Mouse (Mus musculus): ENCODE results near the gene Psmd4.
"Not testable (repeated sequence)": the region's sequence is repeated elsewhere in the genome, so short reads cannot be mapped to it uniquely, and the experiment has no call there.

The Psmd4 gene

DNA sequence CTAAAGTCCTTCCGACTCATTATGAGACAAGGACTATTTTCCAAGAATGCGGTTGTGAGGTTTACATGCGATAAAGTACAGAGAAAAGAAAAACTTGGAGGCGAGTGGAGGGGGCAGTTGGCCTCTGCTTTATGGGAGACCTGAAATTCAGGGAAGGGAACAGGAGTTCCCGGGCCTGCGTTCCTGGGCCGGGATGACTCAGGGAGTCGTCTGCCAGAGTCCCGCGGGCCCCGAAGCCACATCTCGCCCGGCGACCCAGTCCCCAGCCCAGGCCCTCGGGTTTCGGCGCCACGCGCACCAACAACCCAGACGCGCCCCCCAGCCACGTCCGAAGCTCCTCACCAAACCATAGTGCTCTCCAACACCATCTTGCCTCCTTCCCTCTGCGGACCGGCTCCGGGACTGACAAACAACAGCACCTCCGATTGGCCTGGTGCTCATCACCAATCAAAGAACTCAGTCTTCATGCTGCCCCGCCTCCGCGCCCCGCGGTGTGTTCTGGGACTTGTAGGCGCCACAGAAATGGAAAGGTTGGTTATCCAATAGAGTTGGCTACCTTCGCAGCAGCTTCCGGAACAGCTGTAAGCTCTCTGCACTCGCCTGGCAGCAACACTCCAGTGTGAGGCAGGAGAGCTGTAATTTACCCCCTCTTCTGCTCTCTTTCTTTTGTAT is at the start of gene Psmd4:
Psmd4 (minus strand) TSS at position 449 of the 672 bp plus-strand sequence.
- peak; percentile 95 to 99 for DNase-seq (ENCODE audit: low spot score in 2 of 2)

GRCm38 (mm10) chr3:95088071-95088470 is 45.7 kb upstream of the Psmd4 start:
- no peak for DNase-seq (ENCODE audit: low spot score in 2 of 2)

DNA sequence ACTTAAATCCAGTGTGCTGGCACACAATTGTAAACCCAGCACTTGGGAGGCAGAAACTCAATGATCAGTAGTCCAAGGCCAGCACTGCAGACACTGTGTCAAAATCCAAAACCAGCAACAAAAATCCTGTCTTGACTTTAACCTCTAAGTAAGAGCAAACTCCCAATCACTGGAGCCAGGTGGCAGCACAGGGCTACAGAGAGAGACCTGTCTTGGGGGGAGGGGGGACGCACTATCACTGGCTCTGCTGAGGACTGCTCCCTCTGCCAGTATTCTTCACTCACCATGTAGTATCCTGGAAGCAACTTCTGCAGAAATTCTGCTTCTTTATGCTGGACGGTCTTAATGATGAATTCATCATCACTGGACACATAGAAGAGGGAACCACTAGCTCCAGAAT is 29.2 kb upstream of the Psmd4 start:
- no peak for DNase-seq (ENCODE audit: low spot score in 2 of 2)

DNA sequence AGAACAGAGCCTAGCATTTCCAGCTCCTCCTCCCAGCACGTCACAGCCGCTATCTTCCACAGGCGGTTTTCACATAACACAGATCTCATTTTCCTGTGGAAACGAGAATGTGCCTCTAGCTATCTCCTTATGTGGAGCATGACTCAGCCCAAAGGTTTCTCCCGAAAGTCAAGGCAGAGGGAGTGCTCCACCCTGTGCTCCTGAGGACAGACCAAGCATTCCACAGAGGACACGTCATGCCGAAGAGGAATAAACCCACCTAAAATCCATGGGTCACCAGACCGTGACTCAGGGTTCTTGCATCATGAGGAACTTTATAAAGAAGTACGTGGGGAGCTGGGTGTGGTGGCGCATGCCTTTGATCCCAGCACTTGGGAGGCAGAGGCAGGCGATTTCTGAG is 24.2 kb upstream of the Psmd4 start:
- peak; percentile 17 to 42 for DNase-seq (ENCODE audit: low spot score in 2 of 2)

- DNase-seq (ENCODE audit: low spot score in 2 of 2), result no peak
These were observed 23.7 kb upstream of the Psmd4 start for GRCm38 (mm10) chr3:95066095-95066494.

DNA sequence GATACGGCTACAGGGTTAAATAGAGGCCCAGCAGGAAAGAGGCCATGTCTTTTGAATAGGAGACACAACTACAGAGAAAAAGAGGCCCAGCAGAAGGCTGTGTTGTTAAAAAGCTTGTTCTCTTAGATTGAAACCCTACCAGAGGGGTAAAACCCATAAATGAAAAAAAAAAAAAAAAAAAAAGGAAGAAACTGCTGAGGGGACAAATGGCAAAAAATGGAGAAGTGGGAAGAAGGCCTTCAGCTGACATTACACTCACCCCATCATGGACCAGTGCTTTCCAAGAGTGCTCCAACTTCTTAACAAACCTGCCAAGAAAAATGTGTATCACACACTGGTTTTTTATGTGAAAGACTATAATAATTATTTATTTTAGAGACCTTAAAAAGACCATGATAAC is 23.1 kb upstream of the Psmd4 start:
- DNase-seq (ENCODE audit: low spot score in 2 of 2), result no peak

GRCm38 (mm10) chr3:95063741-95064140 is 21.3 kb upstream of the Psmd4 start:
- no peak for DNase-seq (ENCODE audit: low spot score in 2 of 2)

DNA sequence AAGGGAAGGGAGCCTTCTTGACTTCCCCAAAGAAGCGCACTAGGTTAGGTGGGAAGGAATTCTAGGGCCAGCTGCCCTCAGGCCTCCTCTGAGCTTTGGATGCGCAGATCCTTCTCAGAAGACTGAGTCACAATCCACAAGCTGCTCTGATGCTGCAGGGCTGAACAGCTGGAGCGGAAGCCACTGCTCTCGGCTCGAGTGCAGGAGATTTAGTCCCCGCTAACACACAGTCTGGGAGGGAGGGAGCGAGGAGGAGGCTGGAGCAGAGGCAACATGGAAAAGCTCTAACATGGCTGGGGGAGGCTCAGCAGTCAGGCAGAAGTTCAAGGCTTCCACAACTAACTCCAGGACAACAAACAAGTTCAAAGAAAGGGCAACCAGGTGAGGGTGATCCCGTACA is 15.7 kb upstream of the Psmd4 start:
- DNase-seq (ENCODE audit: low spot score in 2 of 2), result peak; percentile 39 to 52

DNA sequence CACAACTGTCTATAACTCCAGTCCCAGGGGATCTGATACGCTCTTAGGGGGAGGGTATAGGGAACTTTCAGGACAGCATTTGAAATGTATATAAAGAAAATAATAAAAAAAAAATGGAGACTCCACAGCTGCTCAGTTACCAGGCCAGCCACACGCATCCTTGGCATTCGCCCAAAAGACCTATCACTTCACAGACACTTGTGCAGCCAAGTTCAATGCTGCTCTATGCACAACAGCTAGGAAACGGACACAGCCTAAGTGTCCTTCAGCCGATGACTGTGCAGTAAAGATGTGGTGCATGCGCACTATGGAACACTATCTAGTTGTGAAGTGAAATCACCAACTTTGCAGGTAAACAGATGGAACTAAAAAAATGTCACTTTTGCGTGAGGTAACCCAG is 13.9 kb upstream of the Psmd4 start:
- DNase-seq (ENCODE audit: low spot score in 2 of 2), result no peak

- peak in 1 of 2 experiments; percentile 10 for DNase-seq (ENCODE audit: low spot score in 2 of 2)
These were observed 12.3 kb upstream of the Psmd4 start for GRCm38 (mm10) chr3:95054481-95055260.

GRCm38 (mm10) chr3:95053701-95054100 is 11.3 kb upstream of the Psmd4 start:
- DNase-seq (ENCODE audit: low spot score in 2 of 2), result no peak

- peak in 1 of 2 experiments; percentile 51 for DNase-seq (ENCODE audit: low spot score in 2 of 2)
These were observed 10.5 kb upstream of the Psmd4 start for GRCm38 (mm10) chr3:95052959-95053358.

- DNase-seq (ENCODE audit: low spot score in 2 of 2), result no peak
These were observed 5.5 kb upstream of the Psmd4 start for GRCm38 (mm10) chr3:95047914-95048313.

DNA sequence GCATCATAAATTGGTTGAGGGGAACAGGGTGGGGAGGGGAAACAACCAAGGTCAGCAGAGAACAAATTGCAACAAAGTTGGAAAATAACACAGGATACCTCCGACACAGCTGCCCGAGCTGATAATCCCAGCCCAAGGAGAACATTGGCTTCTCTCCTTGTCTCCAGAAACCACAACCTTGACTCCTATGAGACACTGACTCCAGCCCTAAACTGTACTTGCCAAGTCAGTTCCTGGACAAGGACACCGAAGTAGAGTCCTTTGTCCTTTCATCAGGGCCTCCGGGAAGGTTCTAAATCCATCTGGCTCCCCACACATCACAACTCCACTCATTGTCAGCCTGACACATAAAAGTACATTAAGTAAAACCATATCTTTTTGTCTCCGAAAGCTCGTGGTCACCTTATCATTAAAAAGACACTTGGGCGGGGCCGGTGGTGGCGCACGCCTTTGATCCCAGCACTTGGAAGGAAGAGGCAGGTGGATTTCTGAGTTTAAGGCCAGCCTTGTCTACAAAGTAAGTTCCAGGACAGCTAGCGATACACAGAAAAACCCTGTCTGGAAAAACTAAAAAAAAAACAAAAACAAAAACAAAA is 4.1 kb upstream of the Psmd4 start:
- DNase-seq (ENCODE audit: low spot score in 2 of 2), result no peak

- DNase-seq (ENCODE audit: low spot score in 2 of 2), result no peak
These were observed 837 bp upstream of the Psmd4 start for GRCm38 (mm10) chr3:95043251-95043650.

- DNase-seq (ENCODE audit: low spot score in 2 of 2), result no peak
These were observed 420 bp upstream of the Psmd4 start for GRCm38 (mm10) chr3:95042838-95043229.

GRCm38 (mm10) chr3:95041625-95042024 is 789 bp downstream of the Psmd4 start:
- no peak for DNase-seq (ENCODE audit: low spot score in 2 of 2)

DNA sequence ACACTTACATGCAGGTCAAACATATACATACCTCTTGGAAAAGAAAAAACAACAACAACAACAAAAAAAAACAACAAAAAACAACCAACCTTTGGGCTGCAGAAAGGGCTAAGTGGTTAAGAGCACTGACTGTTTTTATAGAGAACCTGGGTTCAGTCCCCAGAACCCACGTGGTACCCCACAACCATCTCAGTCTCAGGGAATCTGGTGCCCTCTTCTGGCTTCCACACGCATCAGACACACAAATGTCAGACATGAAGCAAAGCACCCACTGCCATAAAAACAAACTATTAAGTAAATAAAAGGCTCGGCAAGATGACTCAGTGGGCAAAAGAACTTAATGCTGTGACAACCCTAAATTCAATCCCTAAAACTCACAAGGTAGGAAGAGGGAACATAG is 12.5 kb downstream of the Psmd4 start:
- no peak for DNase-seq (ENCODE audit: low spot score in 2 of 2)

DNA sequence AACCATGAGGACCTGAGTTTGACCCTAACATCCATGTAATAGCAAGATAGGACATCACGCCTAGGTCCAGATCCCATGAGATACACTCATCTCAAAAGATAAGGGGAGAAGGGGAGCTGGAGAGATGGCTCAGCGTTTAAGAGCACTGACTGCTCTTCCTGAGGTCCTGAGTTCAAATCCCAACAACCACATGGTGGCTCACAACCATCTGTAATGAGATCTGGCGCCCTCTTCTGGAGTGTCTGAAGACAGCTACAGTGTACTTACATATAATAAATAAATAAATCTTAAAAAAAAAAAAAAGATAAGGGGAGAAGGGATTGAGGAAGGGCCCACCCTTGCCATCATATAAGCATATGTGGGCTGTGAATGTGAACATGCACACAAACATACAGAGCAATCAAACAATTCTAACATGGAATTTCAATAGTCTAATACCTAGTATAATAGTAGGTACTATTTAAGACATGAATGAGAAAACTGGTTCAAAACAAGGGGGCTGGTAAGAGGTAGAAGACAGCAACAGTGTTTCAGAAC is 13.1 kb downstream of the Psmd4 start:
- DNase-seq (ENCODE audit: low spot score in 2 of 2), result not testable (repeated sequence)

- no peak for DNase-seq (ENCODE audit: low spot score in 2 of 2)
These were observed 13.8 kb downstream of the Psmd4 start for GRCm38 (mm10) chr3:95028603-95029002.

- DNase-seq (ENCODE audit: low spot score in 2 of 2), result peak in 1 of 2 experiments; percentile 75
These were observed 14.7 kb downstream of the Psmd4 start for GRCm38 (mm10) chr3:95027701-95028100.

GRCm38 (mm10) chr3:95027057-95027645 is 15.3 kb downstream of the Psmd4 start:
- peak in 1 of 2 experiments; percentile 30 for DNase-seq (ENCODE audit: low spot score in 2 of 2)

Data from left cerebral cortex, adult 9 months (tissue).